Mouse (Mus musculus): ENCODE measurements around the gene Tbx21. TPM values are rescaled to one million over a fixed set of nuclear protein-coding genes. Genes with fewer than 3 reads are reported as not detected.

The Tbx21 gene
- polyA plus RNA-seq, 1 experiment from 2014 or later = 0.25 TPM

DNA sequence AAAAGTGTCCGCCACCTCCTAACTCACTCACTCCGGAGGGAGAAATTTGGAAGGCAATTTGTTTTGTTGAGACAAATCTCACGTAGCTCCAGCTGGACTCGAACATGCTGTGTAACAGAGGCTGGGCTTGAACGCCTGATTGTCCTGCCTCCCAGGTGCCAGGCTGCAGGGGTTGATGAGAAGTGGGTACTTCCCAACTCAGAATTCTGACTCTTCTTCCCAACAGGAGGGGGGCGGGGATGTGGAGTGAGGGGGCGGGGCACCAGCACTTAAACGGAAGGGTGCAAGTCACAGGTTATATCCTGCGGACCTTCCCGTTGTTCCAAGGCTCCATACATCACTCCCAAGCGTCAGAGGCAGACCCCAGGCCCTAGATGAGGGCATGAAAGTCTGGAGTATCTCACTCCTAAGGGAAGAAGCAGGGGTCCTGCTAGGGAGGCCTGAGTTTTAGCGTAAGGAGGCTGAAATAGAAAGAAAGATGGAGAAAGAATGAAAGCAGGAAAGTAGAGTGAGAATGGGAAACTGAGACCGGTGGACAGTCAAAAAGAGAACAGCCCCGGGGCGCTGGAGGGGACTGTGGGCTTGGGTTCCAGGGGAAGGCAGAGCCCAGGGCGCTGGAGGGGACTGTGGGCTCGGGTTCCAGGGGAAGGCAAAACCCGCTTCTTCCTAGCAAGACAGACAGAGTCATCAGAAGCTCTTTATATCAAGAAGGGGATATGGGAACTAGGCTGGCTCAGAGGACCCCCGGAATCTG lies 12.5 kb upstream of the Tbx21 start:
- H3K27me3 ChIP-seq (ENCODE audit: low read depth, poor library complexity, severe bottlenecking) = peaks cover 86% of the 10 kb centered on the region
- no peaks in the 10 kb centered on the region for H3K9me3 ChIP-seq (replicated peaks)
- DNase-seq (ENCODE audit: low spot score) = peak; percentile 15
- peak overlapping the region; percentile 63 for H3K4me3 ChIP-seq
- H3K36me3 ChIP-seq = no peaks in the 10 kb centered on the region
- no peak overlapping the region for H3K27ac ChIP-seq (replicated peaks)
- H3K4me1 ChIP-seq = peaks cover 56% of the 10 kb centered on the region
- 15% methylated on average over 19 of the region's 19 CpGs for WGBS

DNA sequence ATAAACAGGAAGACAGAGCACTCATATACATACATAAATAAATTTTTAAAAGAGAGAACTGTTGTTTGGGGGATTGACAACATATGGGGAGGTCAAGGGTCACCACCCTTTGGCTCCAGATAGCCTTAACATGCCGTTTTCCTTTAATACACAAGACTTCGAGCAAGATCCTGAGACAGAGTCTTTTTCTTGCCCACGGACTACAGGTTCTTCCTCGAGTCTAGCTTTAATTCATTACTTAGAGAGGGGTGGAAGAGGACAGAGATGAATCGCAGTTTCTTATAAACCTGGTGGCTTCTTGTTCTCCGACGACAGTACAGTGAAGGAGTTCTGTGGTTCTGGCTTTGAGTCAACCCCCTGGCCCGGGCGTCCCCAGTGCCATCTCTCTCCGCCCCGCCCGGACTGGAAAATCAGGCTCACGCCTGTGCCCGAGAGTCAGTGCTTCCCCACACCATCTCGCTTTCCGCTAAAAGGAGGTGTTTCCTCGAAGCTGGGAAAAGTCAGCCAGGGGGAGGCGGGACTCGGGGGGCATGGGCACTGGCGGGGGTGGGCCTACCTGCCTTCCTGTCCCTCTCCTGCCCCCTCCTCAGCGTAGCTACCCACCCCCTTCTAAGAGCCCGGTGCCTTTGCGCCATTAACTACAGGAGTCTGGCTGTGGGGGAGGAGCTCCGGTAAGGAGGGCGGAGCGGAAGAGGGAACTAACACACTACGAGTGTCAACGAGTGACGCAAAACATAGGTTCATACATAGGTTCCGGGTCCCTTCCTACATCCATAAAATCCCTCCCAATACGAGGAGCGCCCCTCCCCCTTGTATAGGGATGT lies 11.7 kb upstream of the Tbx21 start:
- Histone ChIP-seq H3K4me3 (peak overlapping the region; percentile 63), H3K9me3 (replicated peaks) (no peaks in the 10 kb centered on the region), H3K36me3 (no peaks in the 10 kb centered on the region), H3K27me3 (ENCODE audit: low read depth, poor library complexity, severe bottlenecking) (peaks cover 82% of the 10 kb centered on the region), H3K4me1 (peaks cover 50% of the 10 kb centered on the region), H3K27ac (replicated peaks) (peak overlapping the region; percentile 75)
- WGBS = 3% methylated on average over 32 of the region's 32 CpGs
- peak; percentile 41 for DNase-seq (ENCODE audit: low spot score)

DNA sequence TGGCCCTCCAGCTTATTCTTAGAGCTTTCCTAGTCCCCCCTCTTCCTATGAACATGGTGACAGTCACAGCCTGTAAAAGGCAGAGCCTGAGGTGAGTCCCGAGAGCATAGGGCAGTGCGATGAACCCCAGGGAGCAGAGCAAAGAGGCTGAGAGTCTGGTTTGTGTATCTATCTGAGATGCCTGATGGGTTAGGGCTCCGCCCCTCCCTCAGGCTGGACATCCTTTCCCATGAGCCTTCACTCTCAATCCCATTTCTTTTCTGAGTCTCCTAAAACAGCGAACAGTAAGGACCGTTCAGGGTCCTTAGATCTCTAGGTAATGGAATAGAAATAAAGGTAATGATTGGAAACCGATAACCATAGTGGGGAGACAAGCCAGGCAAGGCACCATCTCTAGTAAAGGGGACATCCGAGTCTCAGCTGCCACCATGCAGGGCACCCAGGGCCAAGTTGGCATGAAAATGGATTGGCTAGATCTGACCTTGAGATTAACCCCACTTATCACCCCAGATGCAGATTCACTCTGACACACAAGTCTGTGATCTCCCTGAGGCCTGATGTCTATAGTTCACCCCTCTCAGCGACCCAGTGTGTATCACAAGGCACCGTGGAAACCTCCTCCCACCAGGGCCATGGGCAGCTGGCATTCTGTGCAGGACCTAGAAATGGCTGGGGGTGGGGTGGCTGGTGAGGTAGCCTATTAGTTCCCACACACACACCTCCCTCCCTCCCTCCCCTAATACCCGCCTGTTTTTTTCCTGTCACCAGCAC lies 9.3 kb upstream of the Tbx21 start:
- H3K27me3 ChIP-seq (ENCODE audit: low read depth, poor library complexity, severe bottlenecking) = peaks cover 80% of the 10 kb centered on the region
- peaks cover 71% of the 10 kb centered on the region for H3K4me1 ChIP-seq
- H3K27ac ChIP-seq (replicated peaks) = peak overlapping the region; percentile 29; the same call in 1 of the 2 replicates
- WGBS = 70% methylated on average over 10 of the region's 10 CpGs
- peak; percentile 11 for DNase-seq (ENCODE audit: low spot score)
- H3K4me3 ChIP-seq = no peak overlapping the region
- H3K9me3 ChIP-seq (replicated peaks) = no peaks in the 10 kb centered on the region
- H3K36me3 ChIP-seq = no peaks in the 10 kb centered on the region

DNA sequence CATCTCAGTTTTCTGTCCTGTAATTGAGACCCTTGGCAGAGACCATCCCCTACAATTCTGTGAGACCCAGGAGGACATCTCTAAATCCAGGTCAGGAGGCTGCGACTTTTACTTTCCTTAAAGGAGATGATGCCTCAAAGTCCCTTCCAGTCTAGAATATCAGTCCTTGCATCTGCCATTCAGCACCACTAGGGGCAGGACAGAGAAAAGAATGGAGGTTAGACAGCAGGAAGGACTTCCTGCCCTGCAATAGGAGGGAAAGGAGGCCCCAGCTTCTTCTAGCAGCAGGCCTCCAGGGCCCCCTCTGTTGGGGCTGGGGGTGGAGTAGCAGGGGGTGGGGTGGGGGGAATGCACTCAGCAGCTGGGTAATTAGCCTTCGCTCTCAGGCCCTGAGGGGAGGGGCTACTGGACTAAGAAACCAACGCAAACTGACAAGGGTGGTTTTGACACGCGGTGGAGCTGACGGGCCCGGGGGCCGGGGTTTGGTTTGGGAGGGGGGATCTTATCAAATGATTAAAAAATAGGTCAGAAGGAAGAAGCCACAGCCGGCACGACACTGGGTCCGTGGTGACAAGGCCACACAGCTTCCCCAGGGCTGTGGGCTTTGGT lies 8.3 kb upstream of the Tbx21 start:
- peak overlapping the region; percentile 42; the same call in 1 of the 2 replicates for H3K27ac ChIP-seq (replicated peaks)
- peaks cover 79% of the 10 kb centered on the region for H3K4me1 ChIP-seq
- no peaks in the 10 kb centered on the region for H3K9me3 ChIP-seq (replicated peaks)
- peak; percentile 15 for DNase-seq (ENCODE audit: low spot score)
- H3K27me3 ChIP-seq (ENCODE audit: low read depth, poor library complexity, severe bottlenecking) = peaks cover 80% of the 10 kb centered on the region
- H3K4me3 ChIP-seq = no peak overlapping the region
- no peaks in the 10 kb centered on the region for H3K36me3 ChIP-seq
- WGBS = 28% methylated on average over 11 of the region's 11 CpGs

DNA sequence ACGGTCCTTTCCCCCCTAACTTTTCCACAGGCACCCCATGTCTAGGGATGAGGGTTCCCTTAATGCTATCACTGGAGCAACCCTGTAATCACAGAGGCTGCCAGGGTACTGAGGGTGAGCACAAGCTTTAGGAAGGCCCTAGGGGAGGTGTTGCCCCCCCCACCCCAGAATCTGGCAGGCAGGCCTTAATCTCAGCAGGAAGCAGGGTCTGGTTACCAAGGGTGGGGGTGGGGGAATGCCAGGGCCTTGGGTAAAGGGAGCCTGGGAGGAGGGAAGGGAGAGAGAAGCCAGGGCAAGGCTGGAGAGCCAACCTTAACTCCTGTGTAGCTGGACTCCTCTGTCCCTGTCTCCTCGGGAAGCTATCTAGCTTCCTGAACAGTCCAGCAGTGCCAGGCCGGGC lies 5.5 kb upstream of the Tbx21 start:
- H3K4me1 ChIP-seq = peaks cover 63% of the 10 kb centered on the region
- no peak overlapping the region for H3K4me3 ChIP-seq
- no peaks in the 10 kb centered on the region for H3K9me3 ChIP-seq (replicated peaks)
- no peak for DNase-seq (ENCODE audit: low spot score)
- 77% methylated on average over 3 of the region's 3 CpGs for WGBS
- H3K36me3 ChIP-seq = no peaks in the 10 kb centered on the region
- H3K27me3 ChIP-seq (ENCODE audit: low read depth, poor library complexity, severe bottlenecking) = peaks cover 80% of the 10 kb centered on the region
- H3K27ac ChIP-seq (replicated peaks) = peak overlapping the region; percentile 55; the same call in 1 of the 2 replicates

DNA sequence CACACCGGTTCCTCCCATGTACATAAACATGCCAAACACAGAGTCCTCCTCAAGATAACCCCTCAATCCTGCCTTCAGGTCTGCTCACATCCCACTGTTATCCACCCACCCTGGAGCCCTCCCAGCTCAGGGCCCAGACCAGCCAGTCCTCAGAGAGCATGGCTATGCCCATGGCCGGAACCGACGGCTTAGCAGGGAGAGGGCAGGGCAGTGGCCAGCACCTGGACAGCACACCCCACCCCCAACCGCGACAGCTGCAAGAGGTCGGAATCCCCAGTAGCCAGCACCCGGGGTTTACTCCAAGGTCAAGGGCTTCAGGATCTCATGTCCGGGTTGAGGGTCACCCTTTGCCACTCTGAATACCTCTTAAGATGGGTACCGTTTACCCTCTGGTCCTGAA lies 5.1 kb upstream of the Tbx21 start:
- DNase-seq (ENCODE audit: low spot score) = no peak
- H3K4me3 ChIP-seq = no peak overlapping the region
- no peak overlapping the region for H3K27ac ChIP-seq (replicated peaks)
- 58% methylated on average over 10 of the region's 10 CpGs for WGBS
- no peaks in the 10 kb centered on the region for H3K36me3 ChIP-seq
- no peaks in the 10 kb centered on the region for H3K9me3 ChIP-seq (replicated peaks)
- peaks cover 66% of the 10 kb centered on the region for H3K4me1 ChIP-seq
- H3K27me3 ChIP-seq (ENCODE audit: low read depth, poor library complexity, severe bottlenecking) = peaks cover 80% of the 10 kb centered on the region

DNA sequence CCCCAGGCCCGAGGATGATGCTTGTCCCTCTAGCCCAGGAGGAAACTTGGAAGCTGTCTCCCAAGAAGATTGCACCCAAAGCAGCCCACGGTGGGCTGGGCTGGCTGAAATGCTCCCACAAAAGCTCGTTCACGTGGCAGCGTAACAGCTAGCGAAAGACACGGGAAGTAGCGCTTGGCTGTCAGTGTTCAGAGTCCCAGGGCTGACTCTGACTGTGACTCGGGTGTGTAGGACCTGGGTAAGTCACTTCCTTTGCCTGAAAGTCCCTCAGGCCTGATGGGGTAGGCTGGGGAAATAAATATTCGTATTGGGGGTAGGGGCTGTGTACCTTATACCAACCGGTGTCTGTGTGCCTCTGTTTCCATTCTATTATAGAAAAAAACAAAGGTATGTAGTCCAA lies 666 bp upstream of the Tbx21 start:
- Histone ChIP-seq H3K27me3 (ENCODE audit: low read depth, poor library complexity, severe bottlenecking) (peaks cover 98% of the 10 kb centered on the region), H3K4me1 (peaks cover 51% of the 10 kb centered on the region), H3K27ac (replicated peaks) (no peak overlapping the region), H3K9me3 (replicated peaks) (no peaks in the 10 kb centered on the region), H3K4me3 (peak overlapping the region; percentile 56), H3K36me3 (no peaks in the 10 kb centered on the region)
- DNase-seq (ENCODE audit: low spot score) = no peak
- 9% methylated on average over 11 of the region's 11 CpGs for WGBS

DNA sequence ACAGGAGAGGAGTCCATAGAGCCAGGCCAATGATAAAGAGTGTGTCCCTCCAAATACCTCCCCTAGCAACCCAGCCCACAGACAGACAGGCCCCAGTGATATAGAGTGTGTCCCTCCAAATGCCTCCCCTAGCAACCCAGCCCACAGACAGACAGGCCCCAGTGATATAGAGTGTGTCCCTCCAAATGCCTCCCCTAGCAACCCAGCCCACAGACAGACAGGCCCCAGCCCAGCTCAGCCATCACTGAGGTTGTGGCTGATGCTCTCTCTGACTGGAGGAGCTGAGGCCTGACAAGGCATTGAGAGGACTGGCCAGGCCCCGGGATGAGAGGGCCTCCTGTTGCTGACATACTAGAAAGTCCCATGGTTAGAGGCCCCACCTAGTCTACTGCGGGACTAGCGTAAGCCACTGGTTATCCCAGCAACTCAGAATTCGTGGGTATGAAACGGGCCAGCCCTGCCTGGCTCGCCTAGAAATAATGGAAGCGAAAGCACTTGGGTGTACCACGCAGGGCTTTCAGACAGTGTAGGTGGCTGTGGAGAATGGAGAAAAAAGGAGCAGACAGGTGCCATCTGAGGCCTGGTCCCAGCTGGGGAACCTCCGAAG lies 2.5 kb downstream of the Tbx21 start:
- H3K4me3 ChIP-seq = no peak overlapping the region
- no peaks in the 10 kb centered on the region for H3K36me3 ChIP-seq
- H3K4me1 ChIP-seq = peaks cover 24% of the 10 kb centered on the region
- H3K9me3 ChIP-seq (replicated peaks) = no peaks in the 10 kb centered on the region
- WGBS = 80% methylated on average over 9 of the region's 9 CpGs
- DNase-seq (ENCODE audit: low spot score) = no peak
- no peak overlapping the region for H3K27ac ChIP-seq (replicated peaks)
- peaks cover 69% of the 10 kb centered on the region for H3K27me3 ChIP-seq (ENCODE audit: low read depth, poor library complexity, severe bottlenecking)

DNA sequence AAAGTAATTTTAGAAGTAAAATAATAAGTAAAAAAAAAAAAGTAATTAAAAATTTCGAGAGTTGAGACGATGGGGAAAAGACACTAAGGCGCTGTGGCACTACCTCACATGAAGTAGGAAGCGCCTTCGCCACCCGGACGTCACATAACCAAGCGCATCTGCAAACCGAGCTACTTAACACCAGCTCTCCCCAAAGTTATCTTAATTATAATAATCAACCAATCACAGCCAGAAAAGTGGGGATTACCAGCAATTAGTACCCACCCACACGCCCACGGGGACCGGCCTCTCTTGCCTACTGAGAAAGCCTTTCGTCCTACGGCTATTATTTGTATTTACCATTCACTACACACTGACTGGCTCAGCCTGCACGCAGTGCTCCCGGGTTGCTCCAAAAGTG lies 6.2 kb downstream of the Tbx21 start:
- Histone ChIP-seq H3K4me1 (peaks cover 2% of the 10 kb centered on the region), H3K4me3 (no peak overlapping the region), H3K27me3 (ENCODE audit: low read depth, poor library complexity, severe bottlenecking) (peaks cover 32% of the 10 kb centered on the region), H3K27ac (replicated peaks) (no peak overlapping the region), H3K9me3 (replicated peaks) (no peaks in the 10 kb centered on the region), H3K36me3 (no peaks in the 10 kb centered on the region)
- no peak for DNase-seq (ENCODE audit: low spot score)
- 83% methylated on average over 16 of the region's 16 CpGs for WGBS

DNA sequence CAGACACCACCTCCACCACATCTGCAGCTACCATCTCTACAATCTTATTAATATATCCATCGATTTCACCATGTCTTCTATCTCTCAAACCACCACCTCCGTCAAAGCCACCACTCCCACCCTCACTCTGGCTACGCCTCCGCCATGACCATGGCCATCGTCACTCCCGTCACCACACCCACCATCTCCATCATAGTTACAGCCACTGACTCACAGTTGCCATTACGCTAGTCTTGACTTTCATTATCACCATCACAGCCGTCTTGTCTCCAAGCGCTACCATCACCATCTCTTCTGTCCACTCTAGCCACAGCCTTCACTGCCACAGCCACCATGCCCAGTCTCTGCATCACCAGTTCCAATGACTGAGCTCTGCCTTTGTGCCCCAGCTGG lies 11.0 kb downstream of the Tbx21 start:
- 92% methylated on average over 9 of the region's 9 CpGs for WGBS
- H3K36me3 ChIP-seq = no peaks in the 10 kb centered on the region
- peaks cover 21% of the 10 kb centered on the region for H3K27me3 ChIP-seq (ENCODE audit: low read depth, poor library complexity, severe bottlenecking)

DNA sequence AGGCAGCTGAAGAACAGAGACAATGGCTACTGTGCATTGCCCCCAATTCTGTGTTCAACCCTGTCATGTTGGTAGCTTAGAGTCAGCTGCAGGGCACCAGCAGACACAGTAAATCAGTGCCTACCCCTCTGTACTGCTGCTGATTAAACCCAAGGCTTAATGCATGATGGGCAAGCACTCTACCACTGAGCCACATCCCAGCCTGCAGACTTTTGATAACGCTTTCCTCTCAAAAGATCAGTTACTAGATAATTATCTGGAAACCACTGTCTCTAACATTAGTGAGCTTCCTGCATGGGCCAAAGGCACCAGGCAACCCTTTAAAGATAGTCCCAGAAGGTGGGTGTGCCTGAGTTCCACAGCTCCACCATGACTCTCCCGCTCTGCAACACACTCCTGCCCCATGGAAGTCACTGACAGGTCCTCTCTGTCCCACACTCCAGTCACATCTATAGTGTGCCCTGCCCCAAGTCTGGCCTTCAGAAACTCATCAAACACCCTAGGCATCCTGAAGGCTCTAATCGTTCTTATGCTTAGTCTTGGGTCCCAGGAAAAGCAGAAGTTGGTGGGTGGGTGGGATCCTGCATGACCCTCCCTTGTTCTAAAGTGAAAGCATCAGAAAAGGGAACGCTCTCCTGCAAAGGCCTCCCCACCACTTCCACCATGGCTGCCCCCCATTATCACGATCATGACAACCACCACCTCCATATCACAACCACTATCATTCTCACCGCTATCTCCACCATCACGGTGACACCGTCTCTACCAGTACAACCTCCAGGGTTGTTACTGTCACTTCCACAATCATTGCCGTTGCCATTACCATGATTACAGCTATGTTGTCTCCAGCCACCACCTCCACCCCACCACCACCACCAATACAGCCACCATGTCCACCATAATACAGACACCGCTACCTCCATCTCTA lies 11.7 kb downstream of the Tbx21 start:
- 95% methylated on average over 10 of the region's 10 CpGs for WGBS
- peaks cover 28% of the 10 kb centered on the region for H3K27me3 ChIP-seq (ENCODE audit: low read depth, poor library complexity, severe bottlenecking)
- no peak overlapping the region for H3K4me3 ChIP-seq
- H3K9me3 ChIP-seq (replicated peaks) = no peaks in the 10 kb centered on the region
- no peaks in the 10 kb centered on the region for H3K36me3 ChIP-seq
- no peak for DNase-seq (ENCODE audit: low spot score)
- H3K27ac ChIP-seq (replicated peaks) = no peak overlapping the region
- H3K4me1 ChIP-seq = peaks cover 6% of the 10 kb centered on the region

More for the DNA sequence above, 11.0 kb downstream of the Tbx21 start:
- H3K4me3 ChIP-seq = no peak overlapping the region
- H3K4me1 ChIP-seq = no peaks in the 10 kb centered on the region; the same call in 1 of the 2 replicates
- H3K27ac ChIP-seq (replicated peaks) = no peak overlapping the region
- no peak for DNase-seq (ENCODE audit: low spot score)
- H3K9me3 ChIP-seq (replicated peaks) = no peaks in the 10 kb centered on the region

Data from midbrain, embryonic 10.5 days (tissue).